Mouse (Mus musculus) CH12.LX (cell line): ENCODE measurements around the gene Apln. TPM values are rescaled to one million over a fixed set of nuclear protein-coding genes. Genes with fewer than 3 reads are reported as not detected.

Experiments used
- DNase-seq: peaks from one replicate; pipeline ENCODE4 v3.0.0-alpha.2; 2013; ENCODE audit errors: extremely low read depth
- H3K27ac ChIP-seq: 2 replicates; pipeline ENCODE4 v1.5.1; 2012; ENCODE audit warnings: low read depth, mild to moderate bottlenecking, control low read depth, moderate library complexity; ENCODE audit not compliant: insufficient read depth
- H3K27me3 ChIP-seq: replicated peaks from 2 replicates; pipeline ENCODE3; 2012; ENCODE audit warnings: inconsistent platforms
- H3K36me3 ChIP-seq, 2 experiments: replicated peaks in 1 of 2; 2 replicates each; pipeline versions ENCODE3 to v1.6.1; 2012; ENCODE audit warnings: inconsistent platforms in 1 of 2, low read length in 1 of 2, mild to moderate bottlenecking in 1 of 2, mixed read lengths in 1 of 2, moderate library complexity in 1 of 2; ENCODE audit not compliant: control insufficient read depth in 1 of 2, insufficient read depth in 1 of 2
- H3K4me1 ChIP-seq, 2 experiments: 2 replicates each; pipeline ENCODE4 v1.6.1; 2012; ENCODE audit warnings: inconsistent platforms in 1 of 2, moderate library complexity in 1 of 2; ENCODE audit not compliant: insufficient read depth in 2 of 2, control insufficient read depth in 1 of 2
- H3K4me2 ChIP-seq: 2 replicates; pipeline ENCODE4 v1.6.1; 2012; ENCODE audit warnings: low read depth, mild to moderate bottlenecking, control low read depth; ENCODE audit not compliant: poor library complexity, insufficient read depth, severe bottlenecking
- H3K4me3 ChIP-seq, 3 experiments: fragments of 150-350 bp in 1 of 3; sonication (generic) in 1 of 3; replicated peaks in 1 of 3; 2 replicates each; pipeline versions ENCODE3 to v1.5.1; 2011 to 2012; ENCODE audit warnings: low read depth in 2 of 3, low read length in 2 of 3, mild to moderate bottlenecking in 2 of 3, moderate library complexity in 2 of 3, control low read depth in 1 of 3, improper control_type of control experiment in 1 of 3, inconsistent platforms in 1 of 3, mixed read lengths in 1 of 3; ENCODE audit not compliant: poor library complexity in 1 of 3
- H3K79me2 ChIP-seq: replicated peaks from 2 replicates; pipeline ENCODE4 v1.6.1; 2012; ENCODE audit warnings: mild to moderate bottlenecking, moderate library complexity; ENCODE audit not compliant: control insufficient read depth, poor library complexity, insufficient read depth, severe bottlenecking; ENCODE audit errors: extremely low read depth
- H3K9ac ChIP-seq: 2 replicates; pipeline ENCODE4 v1.6.1; 2012; ENCODE audit warnings: low read depth, mild to moderate bottlenecking, control low read depth, moderate library complexity; ENCODE audit not compliant: insufficient read depth
- H3K9me3 ChIP-seq: replicated peaks from 2 replicates; pipeline ENCODE3; 2012; ENCODE audit warnings: low read length, inconsistent platforms, mixed read lengths
- BHLHE40 ChIP-seq: IDR thresholded peaks from 2 replicates; pipeline ENCODE4 v1.6.1; 2011; ENCODE audit warnings: mild to moderate bottlenecking, low read depth, low read length, improper control_type of control experiment
- CHD2 ChIP-seq: IDR thresholded peaks from 2 replicates; pipeline ENCODE4 v1.6.1; 2011; ENCODE audit warnings: low read length, improper control_type of control experiment
- EP300 ChIP-seq: IDR thresholded peaks from 2 replicates; pipeline ENCODE4 v1.6.1; 2011; ENCODE audit warnings: low read length, improper control_type of control experiment
- GABPA ChIP-seq: IDR thresholded peaks from 2 replicates; pipeline ENCODE4 v1.6.1; 2012; ENCODE audit warnings: low read depth, low read length, improper control_type of control experiment, inconsistent platforms; ENCODE audit not compliant: insufficient replicate concordance
- JUN ChIP-seq: IDR thresholded peaks from 2 replicates; pipeline ENCODE4 v1.6.1; 2011; ENCODE audit warnings: low read depth, mild to moderate bottlenecking, low read length, improper control_type of control experiment, moderate library complexity; ENCODE audit not compliant: insufficient read depth
- MAX ChIP-seq: IDR thresholded peaks from 2 replicates; pipeline ENCODE4 v1.6.1; 2011; ENCODE audit warnings: low read length, improper control_type of control experiment
- MAZ ChIP-seq: IDR thresholded peaks from 2 replicates; pipeline ENCODE4 v1.6.1; 2012; ENCODE audit warnings: low read depth, mild to moderate bottlenecking, inconsistent platforms, low read length, improper control_type of control experiment, moderate library complexity
- MYC ChIP-seq: IDR thresholded peaks from 2 replicates; pipeline ENCODE4 v1.6.1; 2011; ENCODE audit warnings: low read depth, mild to moderate bottlenecking, improper control_type of control experiment, low read length
- NELFE ChIP-seq: IDR thresholded peaks from 2 replicates; pipeline ENCODE4 v1.6.1; 2011; ENCODE audit warnings: low read depth, low read length, improper control_type of control experiment
- NRF1 ChIP-seq: IDR thresholded peaks from 2 replicates; pipeline ENCODE4 v1.6.1; 2014; ENCODE audit warnings: low read depth, mild to moderate bottlenecking, inconsistent platforms, low read length, improper control_type of control experiment, moderate library complexity
- POLR2A ChIP-seq: IDR thresholded peaks from 2 replicates; pipeline ENCODE4 v1.6.1; 2011; ENCODE audit warnings: low read depth, mild to moderate bottlenecking, improper control_type of control experiment, low read length
- RAD21 ChIP-seq: IDR thresholded peaks from 2 replicates; pipeline ENCODE4 v1.6.1; 2011; ENCODE audit warnings: low read depth, mild to moderate bottlenecking, low read length, improper control_type of control experiment, moderate library complexity
- SIN3A ChIP-seq: IDR thresholded peaks from 2 replicates; pipeline ENCODE4 v1.6.1; 2012; ENCODE audit warnings: low read length, improper control_type of control experiment, inconsistent platforms
- SMC3 ChIP-seq: IDR thresholded peaks from 2 replicates; pipeline ENCODE4 v1.6.1; 2011; ENCODE audit warnings: low read depth, low read length, improper control_type of control experiment
- TBP ChIP-seq: conservative IDR thresholded peaks from 2 replicates; pipeline ENCODE4 v1.6.1; 2011; ENCODE audit warnings: low read depth, low read length, improper control_type of control experiment
- TCF12 ChIP-seq: IDR thresholded peaks from 2 replicates; pipeline ENCODE4 v1.6.1; 2014; ENCODE audit warnings: low read depth, mild to moderate bottlenecking, inconsistent platforms, low read length, improper control_type of control experiment
- UBTF ChIP-seq: IDR thresholded peaks from 2 replicates; pipeline ENCODE4 v1.6.1; 2012; ENCODE audit warnings: low read depth, mild to moderate bottlenecking, inconsistent platforms, low read length, improper control_type of control experiment, moderate library complexity
- USF2 ChIP-seq: conservative IDR thresholded peaks from 2 replicates; pipeline ENCODE4 v1.6.1; 2011; ENCODE audit warnings: low read depth, low read length, improper control_type of control experiment
- ZC3H11A ChIP-seq: IDR thresholded peaks from 2 replicates; pipeline ENCODE4 v1.6.1; 2012; ENCODE audit warnings: low read depth, mild to moderate bottlenecking, inconsistent platforms, low read length, improper control_type of control experiment
- ZKSCAN1 ChIP-seq: IDR thresholded peaks from 2 replicates; pipeline ENCODE4 v1.6.1; 2012; ENCODE audit warnings: low read depth, inconsistent platforms, low read length, improper control_type of control experiment, borderline replicate concordance
- ZMIZ1 ChIP-seq: IDR thresholded peaks from 2 replicates; pipeline ENCODE4 v1.6.1; 2012; ENCODE audit warnings: low read depth, mild to moderate bottlenecking, inconsistent platforms, low read length, improper control_type of control experiment
- dilution Hi-C: fragments of 300-500 bp; cut with MboI; formaldehyde crosslinking; loops from 2 replicates; pipeline ENCODE4 v1.14.3; 2020; ENCODE audit warnings: low sequenced_read_pairs; ENCODE audit not compliant: extremely low pct_unique_long_range_greater_than_20kb, extremely low pct_ligation_motif_present
- in situ Hi-C: fragments of 300-500 bp; cut with MboI; formaldehyde crosslinking; loops from 3 replicates; pipeline ENCODE4 v1.14.3; 2019; ENCODE audit warnings: low sequenced_read_pairs, low pct_ligation_motif_present, low pct_unique_long_range_greater_than_20kb, mixed read lengths
- polyA plus RNA-seq: library from polyadenylated mRNA; unstranded; fragments of >175 nt; gene quantifications from 2 replicates; pipeline ENCODE4 v1.2.1, GENCODE M21; 2012; ENCODE audit warnings: low read depth; ENCODE audit not compliant: insufficient read length
- total RNA-seq, 2 experiments: library from RNA; depleted of rRNA; stranded (reverse); fragments of 300-350 nt in 1 of 2; fragments of >200 nt in 1 of 2; gene quantifications; 2 replicates each; pipeline ENCODE4 v1.2.3; 2012 to 2014

Apln gene
- total and polyA plus RNA-seq, 3 experiments, result 0.08 to 0.15 (median 0.10) TPM

GRCm38 (mm10) chrX:48064166-48064853 lies 29.7 kb upstream of the Apln start:
- Histone ChIP-seq H3K27me3 (no peaks in the 10 kb centered on the region), H3K4me3 (no peak overlapping the region), H3K79me2 (no peaks in the 10 kb centered on the region), H3K36me3 (no peaks in the 10 kb centered on the region), H3K4me1 (no peaks in the 10 kb centered on the region), H3K27ac (no peak overlapping the region), H3K4me2 (no peak overlapping the region), H3K9ac (no peak overlapping the region), H3K9me3 (no peaks in the 10 kb centered on the region)
- dilution Hi-C loops (no loop called here), in situ Hi-C loops (no loop called here)
- no peak for DNase-seq
- TF ChIP-seq POLR2A (no peak), TCF12 (no peak), ZC3H11A (no peak), GABPA (no peak), SMC3 (no peak), MAZ (no peak), NELFE (no peak), ZKSCAN1 (no peak), ZMIZ1 (no peak)

- no peak for TF ChIP-seq MAZ
- no peak for TF ChIP-seq JUN
- TF ChIP-seq NRF1, result no peak
- TF ChIP-seq USF2, result no peak
- no peak for TF ChIP-seq UBTF
- no peak for TF ChIP-seq CHD2
- no peak for TF ChIP-seq RAD21
- TF ChIP-seq SIN3A, result no peak
- no peak for TF ChIP-seq NELFE
- TF ChIP-seq EP300, result no peak
- no peak for TF ChIP-seq MYC
- no peak for TF ChIP-seq MAX
- TF ChIP-seq TBP, result no peak
- no peak for TF ChIP-seq SMC3
- TF ChIP-seq BHLHE40, result no peak
- Histone ChIP-seq H3K4me2 (no peak overlapping the region), H3K36me3 (no peaks in the 10 kb centered on the region), H3K4me1 (no peaks in the 10 kb centered on the region), H3K79me2 (no peaks in the 10 kb centered on the region), H3K27ac (no peak overlapping the region), H3K9ac (no peak overlapping the region), H3K27me3 (no peaks in the 10 kb centered on the region), H3K4me3 (no peak overlapping the region), H3K9me3 (no peaks in the 10 kb centered on the region)
- dilution Hi-C loops (no loop called here), in situ Hi-C loops (no loop called here)
- no peak for DNase-seq
Observed at GRCm38 (mm10) chrX:48062481-48062880, 27.8 kb upstream of the Apln start.
